Comparison of ENCODE assay signal across 17 mouse cellular contexts in genomic region chr7:36720830-36721229, GRCm38 (mm10). TPM values are rescaled to one million over a fixed set of nuclear protein-coding genes. Genes with fewer than 3 reads are reported as not detected.
DNase-seq lines count a peak whose midpoint lies in the region; ATAC-seq lines count a peak whose summit lies in the region.
"Had no signal": no experiment of that assay in that cellular context is flagged by ENCODE, and none has a peak within 500 bp of the region (broad histone marks: within the 10 kb centered on the region; RNA-seq: fewer than 3 reads in every experiment).

No protein-coding gene starts in this region.

- H3K9ac ChIP-seq in limb, embryonic 12.5 days (replicated peaks): no peak overlapping the region
- 0 out of 2 replicates have a peak overlapping the region, but pooled peaks have one; percentile 11 for H3K9ac ChIP-seq in hindbrain, embryonic 14.5 days
- H3K9ac ChIP-seq in neural tube, embryonic 15.5 days (replicated peaks): no peak overlapping the region; the same call in 1 of the 2 replicates
- H3K9ac ChIP-seq: forebrain, embryonic 13.5 days; heart, embryonic 12.5 days had no signal

- 61% methylated on average over 9 of the region's 9 CpGs for WGBS in heart, embryonic 10.5 days
- WGBS in limb, embryonic 12.5 days: 32% methylated on average over 9 of the region's 9 CpGs
- WGBS in limb, embryonic 10.5 days: 55% methylated on average over 9 of the region's 9 CpGs
- WGBS in hindbrain, embryonic 14.5 days: 39% methylated on average over 9 of the region's 9 CpGs
- 38% methylated on average over 9 of the region's 9 CpGs for WGBS in neural tube, embryonic 15.5 days

- H3K9me3 ChIP-seq in heart, embryonic 10.5 days: no peaks in the 10 kb centered on the region
- no peaks in the 10 kb centered on the region for H3K9me3 ChIP-seq in limb, embryonic 12.5 days
- H3K9me3 ChIP-seq in limb, embryonic 10.5 days (replicated peaks): no peaks in the 10 kb centered on the region
- no peaks in the 10 kb centered on the region for H3K9me3 ChIP-seq in hindbrain, embryonic 14.5 days (ENCODE audit: control insufficient read depth, low read length)
- H3K9me3 ChIP-seq in neural tube, embryonic 15.5 days (replicated peaks): no peaks in the 10 kb centered on the region
- H3K9me3 ChIP-seq: forebrain, embryonic 13.5 days; heart, embryonic 12.5 days had no signal

- peak; percentile 92 for DNase-seq in heart, adult 11 months
- no peak for DNase-seq in heart, embryonic 10.5 days (ENCODE audit: low spot score)
- DNase-seq in limb, embryonic 10.5 days (ENCODE audit: low spot score): no peak
- DNase-seq in hindbrain, embryonic 14.5 days (ENCODE audit: low spot score): no peak
- no peak for DNase-seq in urinary bladder, postnatal 36 days (ENCODE audit: low spot score in 2 of 2)
- DNase-seq: cerebellum, adult 9-11 months; gastrocnemius, postnatal 10 days; layer of hippocampus, adult 9-11 months; thymus, postnatal 4 days had no signal

- H3K4me2 ChIP-seq in limb, embryonic 12.5 days: peak overlapping the region; percentile 13
- H3K4me2 ChIP-seq in hindbrain, embryonic 14.5 days (replicated peaks): peak overlapping the region; percentile 19
- peak overlapping the region; percentile 20; the same call in 1 of the 2 replicates for H3K4me2 ChIP-seq in neural tube, embryonic 15.5 days
- H3K4me2 ChIP-seq: forebrain, embryonic 13.5 days; heart, embryonic 12.5 days had no signal

- H3K27me3 ChIP-seq in heart, embryonic 10.5 days (ENCODE audit: insufficient read depth, poor library complexity, severe bottlenecking): no peaks in the 10 kb centered on the region; the same call in 1 of the 2 replicates
- H3K27me3 ChIP-seq in limb, embryonic 12.5 days: no peaks in the 10 kb centered on the region
- no peaks in the 10 kb centered on the region for H3K27me3 ChIP-seq in limb, embryonic 10.5 days (ENCODE audit: low read depth, poor library complexity, severe bottlenecking)
- no peaks in the 10 kb centered on the region for H3K27me3 ChIP-seq in hindbrain, embryonic 14.5 days (ENCODE audit: control insufficient read depth, insufficient read depth, low read length)
- H3K27me3 ChIP-seq in neural tube, embryonic 15.5 days (replicated peaks): no peaks in the 10 kb centered on the region
- H3K27me3 ChIP-seq: forebrain, embryonic 13.5 days; heart, embryonic 12.5 days had no signal

- no peaks in the 10 kb centered on the region for H3K36me3 ChIP-seq in heart, embryonic 10.5 days
- H3K36me3 ChIP-seq in limb, embryonic 12.5 days: no peaks in the 10 kb centered on the region
- H3K36me3 ChIP-seq in limb, embryonic 10.5 days: peaks cover 5% of the 10 kb centered on the region; the same call in 1 of the 2 replicates
- no peaks in the 10 kb centered on the region for H3K36me3 ChIP-seq in hindbrain, embryonic 14.5 days (replicated peaks; ENCODE audit: control insufficient read depth, insufficient read depth)
- H3K36me3 ChIP-seq in neural tube, embryonic 15.5 days: no peaks in the 10 kb centered on the region
- H3K36me3 ChIP-seq: heart, embryonic 12.5 days had no signal

- no peak overlapping the region for H3K4me3 ChIP-seq in heart, embryonic 10.5 days
- no peak overlapping the region for H3K4me3 ChIP-seq in limb, embryonic 12.5 days (replicated peaks)
- H3K4me3 ChIP-seq in limb, embryonic 10.5 days: no peak overlapping the region
- no peak overlapping the region for H3K4me3 ChIP-seq in hindbrain, embryonic 14.5 days (replicated peaks; ENCODE audit: low read length)
- no peak overlapping the region for H3K4me3 ChIP-seq in neural tube, embryonic 15.5 days (replicated peaks)
- H3K4me3 ChIP-seq: forebrain, embryonic 13.5 days; heart, embryonic 12.5 days had no signal

- H3K4me1 ChIP-seq in heart, embryonic 10.5 days: no peaks in the 10 kb centered on the region
- peaks cover 20% of the 10 kb centered on the region for H3K4me1 ChIP-seq in limb, embryonic 12.5 days (replicated peaks)
- peaks cover 51% of the 10 kb centered on the region for H3K4me1 ChIP-seq in limb, embryonic 10.5 days
- peaks cover 30% of the 10 kb centered on the region for H3K4me1 ChIP-seq in hindbrain, embryonic 14.5 days (replicated peaks; ENCODE audit: control insufficient read depth, insufficient read depth, low read length)
- H3K4me1 ChIP-seq in neural tube, embryonic 15.5 days: peaks cover 59% of the 10 kb centered on the region
- H3K4me1 ChIP-seq: heart, embryonic 12.5 days had no signal

- ATAC-seq in limb, embryonic 12.5 days (ENCODE audit: insufficient number of reproducible peaks, insufficient read depth, low FRiP score, low TSS enrichment, low read depth): no peak
- ATAC-seq in hindbrain, embryonic 14.5 days (ENCODE audit: low FRiP score): no peak
- peak; percentile 36; the same call in 1 of the 2 replicates for ATAC-seq in neural tube, embryonic 15.5 days (ENCODE audit: low FRiP score)
- ATAC-seq in megakaryocyte progenitor cell, adult 5-6 weeks (replicated peaks; ENCODE audit: poor library complexity): no peak
- ATAC-seq: forebrain, embryonic 13.5 days; midbrain, embryonic 16.5 days had no signal

- no peak overlapping the region for H3K27ac ChIP-seq in heart, embryonic 10.5 days
- H3K27ac ChIP-seq in limb, embryonic 12.5 days: no peak overlapping the region
- H3K27ac ChIP-seq in limb, embryonic 10.5 days: no peak overlapping the region
- 0 out of 2 replicates have a peak overlapping the region, but pooled peaks have one; percentile 26 for H3K27ac ChIP-seq in hindbrain, embryonic 14.5 days
- peak overlapping the region; percentile 41; the same call in 1 of the 2 replicates for H3K27ac ChIP-seq in neural tube, embryonic 15.5 days (replicated peaks)
- H3K27ac ChIP-seq: forebrain, embryonic 13.5 days; macrophage had no signal

RNA-seq across cellular contexts. Expression of gene Tshz3, which starts 22.9 kb away (rescaled TPM):
- 1.8 and 5.5 TPM in 2 replicates for polyA plus RNA-seq in heart, embryonic 10.5 days (2016; fragmentation: Nextera tagmentation; extraction: Ambion mirVana)
- 10.4 and 10.8 TPM in 2 replicates for polyA plus RNA-seq in limb, embryonic 12.5 days (2016; fragmentation: Nextera tagmentation; extraction: Ambion mirVana)
- 9.2 and 10.6 TPM in 2 replicates for polyA plus RNA-seq in limb, embryonic 10.5 days (2016; fragmentation: Nextera tagmentation; extraction: Ambion mirVana)
- polyA plus RNA-seq in hindbrain, embryonic 14.5 days (2014; fragmentation: Nextera tagmentation; extraction: Ambion mirVana): 38.2 and 55.9 TPM in 2 replicates
- 56.8 and 62.7 TPM in 2 replicates for polyA plus RNA-seq in neural tube, embryonic 15.5 days (2015; fragmentation: Nextera tagmentation; extraction: Ambion mirVana)
- total RNA-seq in megakaryocyte progenitor cell, adult 5-6 weeks (2015): 0.02 and 0.24 TPM in 2 replicates
- total RNA-seq in megakaryocyte progenitor cell, adult 5-6 weeks (2017): 0.27 TPM in 1 of 2 replicates, not detected in the other
- total RNA-seq: MEL had no signal
- polyA plus RNA-seq: macrophage had no signal

Comparison
In these comparisons a context has a peak if more than half of its experiments do, and no peak if none do; other contexts are left out.
1. H3K27ac ChIP-seq: peak in hindbrain, embryonic 14.5 days (single experiment) and neural tube, embryonic 15.5 days (single experiment); none in heart, embryonic 10.5 days (single experiment), limb, embryonic 12.5 days (single experiment) and limb, embryonic 10.5 days (single experiment).
2. Peak in every context shown above with its lines, with median percentiles within 50 percentile points of each other: H3K4me2 ChIP-seq.